Mouse (Mus musculus) kidney, postnatal 25 days (tissue): ENCODE measurements at regions not wholly inside any gene's neighbourhood (a gene's known extent, or its start where the extent isn't known, plus 50 kb on each side); places are given as distances from the start of the nearest gene placed in this dataset.

Experiments
- DNase-seq, 2 experiments: peaks; one replicate each; pipeline ENCODE4 v3.0.0; 2021; ENCODE audit warnings: mixed read lengths in 2 of 2

DNA sequence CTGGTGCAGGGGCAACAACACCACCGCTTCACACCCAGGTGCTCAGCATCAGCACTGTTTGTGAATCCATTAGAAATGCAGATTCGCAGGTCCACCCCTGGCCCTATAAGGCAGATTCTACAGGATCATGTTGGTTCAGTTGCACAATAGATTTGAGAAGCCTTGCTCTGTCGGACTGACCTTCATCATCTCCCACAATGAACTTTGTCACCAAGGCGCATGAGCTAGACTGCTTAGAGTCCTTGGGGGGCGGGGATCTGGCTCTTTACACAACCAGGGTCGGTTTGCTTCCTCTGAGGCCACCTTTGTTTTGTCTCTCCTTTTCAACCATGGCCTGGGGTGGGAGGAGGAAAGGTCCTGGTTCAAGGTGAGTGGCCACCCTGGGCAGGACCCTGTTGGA lies 209.7 kb downstream of the Igsf11 start:
- DNase-seq, result no peak

DNA sequence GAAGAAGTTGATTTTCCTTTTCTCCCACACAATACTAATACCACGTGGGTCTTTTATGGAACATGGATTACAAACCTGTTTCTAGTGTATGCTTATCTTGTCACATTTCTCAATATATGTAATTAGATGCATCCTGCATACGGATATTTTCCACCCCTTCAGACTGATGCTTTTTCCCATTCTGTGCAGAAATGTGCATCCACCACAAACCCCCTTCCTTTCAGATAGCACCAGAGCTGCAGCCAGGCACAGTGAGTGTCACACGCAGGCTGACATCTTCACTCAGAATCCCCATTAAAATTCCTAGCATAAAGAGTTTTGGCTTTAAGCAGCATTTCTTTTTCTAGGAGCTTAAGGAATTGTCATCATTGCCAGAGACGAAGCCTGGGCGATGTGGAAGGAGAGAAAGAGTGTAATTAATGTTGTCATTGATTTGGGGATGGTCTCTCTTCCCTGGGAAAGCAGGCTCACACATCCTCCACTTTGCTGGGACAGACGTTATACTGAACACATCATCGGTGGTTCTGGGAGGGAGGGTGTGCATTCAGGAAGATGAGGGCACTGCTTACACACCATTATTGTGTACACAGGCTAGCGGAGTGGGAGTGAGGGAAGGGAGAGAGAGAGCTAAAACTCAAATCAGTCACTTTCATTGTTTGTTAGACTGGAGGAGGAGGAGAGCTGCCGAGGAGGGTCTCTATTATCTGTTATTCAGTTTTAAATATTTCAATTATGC lies 211.1 kb downstream of the Igsf11 start:
- DNase-seq, result no peak

DNA sequence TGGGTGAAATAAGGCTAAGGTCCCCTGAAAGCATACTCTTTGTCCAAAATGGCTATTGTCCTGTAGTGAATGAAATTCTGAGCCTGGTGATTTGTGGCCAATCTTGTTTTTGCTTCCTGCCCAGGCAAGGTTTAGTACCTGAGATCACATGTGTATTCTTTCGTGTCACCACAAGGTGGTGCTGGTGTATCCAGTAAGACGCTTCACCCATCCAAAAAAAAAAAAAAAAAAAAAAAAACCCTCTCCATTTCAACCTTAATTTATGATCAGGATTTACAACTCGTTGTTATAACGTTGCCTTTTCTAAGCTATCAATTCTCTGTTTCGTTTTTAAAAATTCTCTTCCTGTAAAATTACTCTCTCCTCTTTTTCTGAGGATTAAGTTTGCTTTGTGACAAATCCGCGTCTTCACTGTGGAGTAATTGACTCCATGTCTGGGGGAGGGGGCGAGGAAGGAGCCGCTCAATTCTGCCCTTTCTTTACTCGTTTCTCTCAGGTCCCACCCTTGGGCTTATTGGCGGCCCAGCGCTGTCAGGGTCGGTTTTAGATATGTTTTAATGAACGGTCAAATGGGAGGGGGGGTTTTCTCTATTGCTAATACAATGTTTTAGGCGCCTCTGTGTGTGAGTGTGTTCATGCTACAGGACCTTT lies 217.0 kb downstream of the Igsf11 start:
- DNase-seq, result peak; percentile 48 to 67

DNA sequence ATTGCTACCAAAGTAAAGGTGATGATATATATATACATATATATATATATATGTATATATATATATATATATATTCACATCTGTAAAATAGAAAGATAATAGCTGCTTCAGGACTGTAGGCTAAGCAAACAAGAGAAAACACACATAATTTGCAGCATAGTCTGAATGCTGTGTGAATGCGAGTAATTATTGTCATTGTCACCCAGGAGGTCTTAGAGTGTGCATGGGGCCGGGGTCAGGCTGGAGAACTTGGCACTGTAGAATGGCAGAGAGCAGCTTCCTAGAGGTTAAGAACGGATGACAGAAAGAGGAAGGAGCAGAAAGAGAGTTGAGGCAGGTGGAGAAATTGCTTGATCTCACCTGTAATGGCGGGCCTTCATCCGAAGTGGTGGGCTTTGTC lies 217.6 kb downstream of the Igsf11 start:
- DNase-seq, result no peak

DNA sequence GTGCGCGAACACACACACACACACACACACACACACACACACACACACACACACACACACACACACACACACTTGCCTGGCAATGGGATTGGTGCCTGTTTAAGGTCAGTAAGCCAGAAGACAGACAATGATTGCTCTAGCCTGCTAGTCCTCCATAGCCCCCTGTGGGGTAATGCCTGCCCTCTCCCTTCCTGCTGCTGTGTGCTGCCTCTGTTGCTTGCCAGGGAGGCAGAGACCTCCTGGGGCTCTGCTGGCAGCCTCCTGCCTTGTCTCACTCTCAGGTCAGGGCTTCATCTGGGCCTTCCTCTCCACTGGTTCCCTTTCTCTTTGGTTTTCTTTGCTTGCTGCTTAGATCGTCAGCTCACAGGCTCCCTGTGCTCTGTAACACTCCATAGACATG lies 225.6 kb downstream of the Igsf11 start:
- DNase-seq, result no peak

DNA sequence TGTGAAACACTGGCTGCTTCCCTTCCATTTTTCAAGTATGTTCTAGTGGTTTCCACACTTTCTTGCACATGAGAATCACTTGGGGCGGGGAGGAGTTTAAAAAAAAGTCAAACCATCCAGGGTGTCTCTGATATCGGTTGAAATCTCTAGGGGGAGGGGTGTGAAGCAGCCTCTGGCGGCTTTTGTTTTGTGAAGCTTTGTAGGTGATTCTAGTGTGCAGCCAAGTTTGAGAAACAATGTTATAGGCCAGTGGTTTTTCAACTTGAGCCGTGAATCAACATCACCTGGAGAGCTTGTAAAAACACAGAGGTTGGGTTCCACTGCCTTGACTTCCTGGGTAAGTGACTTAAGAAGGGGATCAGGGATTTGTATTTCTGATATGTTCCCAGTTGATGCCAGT lies 227.3 kb downstream of the Igsf11 start:
- no peak for DNase-seq

DNA sequence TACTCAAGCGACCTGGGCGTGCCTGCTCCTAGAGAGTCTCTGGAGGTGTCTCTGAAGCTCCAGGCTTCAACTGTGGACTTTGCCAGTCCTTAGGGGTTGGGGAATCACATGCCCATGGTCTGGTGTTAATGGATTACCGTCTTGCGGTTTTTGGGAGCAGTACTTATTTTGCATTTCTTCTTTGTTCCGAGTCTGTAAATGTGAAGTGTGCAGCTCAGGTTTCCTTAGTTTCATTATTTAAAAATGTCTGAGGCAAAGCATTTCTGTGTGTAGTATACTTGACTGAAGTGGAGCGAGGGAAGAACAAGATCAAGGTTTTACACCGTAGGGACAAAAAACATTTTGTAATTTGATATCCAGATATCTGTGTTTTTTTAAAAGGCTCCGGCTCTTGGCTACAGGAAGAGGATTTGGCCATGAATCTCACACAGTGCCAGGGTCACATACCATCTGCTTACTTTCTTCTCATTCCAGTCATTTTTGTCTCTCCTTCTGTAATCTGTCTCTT lies 231.0 kb downstream of the Igsf11 start:
- DNase-seq, result no peak

DNA sequence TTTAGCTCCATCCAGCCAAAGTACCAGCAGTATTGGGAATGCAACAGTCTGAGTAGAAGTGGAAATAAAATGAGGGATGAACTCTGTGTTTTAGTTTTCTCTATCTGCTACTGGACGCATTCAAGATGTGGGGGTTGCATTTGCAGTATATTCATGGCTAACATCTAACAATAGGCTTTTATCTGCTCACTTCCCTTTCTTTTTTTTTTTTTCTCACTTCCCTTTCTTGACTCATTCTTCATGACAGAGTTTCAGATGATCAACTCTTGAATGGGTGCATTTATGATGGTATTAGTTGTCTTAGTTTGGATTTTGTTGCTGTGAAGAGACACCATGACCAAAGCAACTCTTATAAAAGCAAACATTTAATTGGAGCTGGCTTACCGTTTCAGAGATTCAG lies 240.0 kb downstream of the Igsf11 start:
- no peak for DNase-seq

DNA sequence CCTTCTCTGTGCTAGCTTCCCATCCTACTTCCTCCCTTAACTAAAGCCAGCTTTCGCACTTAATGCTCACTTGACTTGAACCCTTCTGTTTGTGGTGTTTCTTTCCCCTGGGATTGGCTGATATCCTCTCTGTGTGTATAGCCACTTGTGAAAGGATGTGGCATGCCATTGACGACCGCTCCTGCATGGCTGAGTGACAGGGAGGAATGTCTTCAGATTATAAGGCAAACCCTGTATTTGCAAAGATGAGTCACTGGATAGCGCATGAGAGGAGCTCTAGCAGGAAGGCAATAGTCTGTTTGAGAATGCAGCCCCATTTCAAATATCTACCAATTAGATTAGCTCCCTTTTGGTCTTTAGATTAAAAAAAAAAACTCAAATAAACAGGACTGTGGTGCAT lies 243.3 kb downstream of the Igsf11 start:
- DNase-seq, result no peak

DNA sequence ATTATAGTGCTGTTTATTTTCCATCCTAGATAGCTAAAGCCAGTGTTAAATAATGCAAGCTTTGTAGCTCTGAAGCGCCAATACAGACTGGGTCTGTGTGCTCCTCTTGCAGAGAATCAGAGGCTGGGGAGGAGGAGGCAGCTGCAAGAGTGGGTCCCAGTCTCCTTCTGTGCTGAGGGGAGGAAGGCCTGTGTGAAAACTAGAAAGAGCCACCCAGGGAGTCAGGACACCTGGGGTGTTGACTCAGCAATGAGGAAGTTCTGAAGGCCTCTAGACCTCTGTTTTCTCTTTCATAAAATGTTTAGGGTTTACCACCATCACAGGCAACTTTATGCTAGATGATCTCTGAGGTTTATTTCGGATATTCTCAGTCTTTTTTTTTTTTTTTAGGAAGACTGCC lies 254.7 kb downstream of the Igsf11 start:
- no peak for DNase-seq

DNA sequence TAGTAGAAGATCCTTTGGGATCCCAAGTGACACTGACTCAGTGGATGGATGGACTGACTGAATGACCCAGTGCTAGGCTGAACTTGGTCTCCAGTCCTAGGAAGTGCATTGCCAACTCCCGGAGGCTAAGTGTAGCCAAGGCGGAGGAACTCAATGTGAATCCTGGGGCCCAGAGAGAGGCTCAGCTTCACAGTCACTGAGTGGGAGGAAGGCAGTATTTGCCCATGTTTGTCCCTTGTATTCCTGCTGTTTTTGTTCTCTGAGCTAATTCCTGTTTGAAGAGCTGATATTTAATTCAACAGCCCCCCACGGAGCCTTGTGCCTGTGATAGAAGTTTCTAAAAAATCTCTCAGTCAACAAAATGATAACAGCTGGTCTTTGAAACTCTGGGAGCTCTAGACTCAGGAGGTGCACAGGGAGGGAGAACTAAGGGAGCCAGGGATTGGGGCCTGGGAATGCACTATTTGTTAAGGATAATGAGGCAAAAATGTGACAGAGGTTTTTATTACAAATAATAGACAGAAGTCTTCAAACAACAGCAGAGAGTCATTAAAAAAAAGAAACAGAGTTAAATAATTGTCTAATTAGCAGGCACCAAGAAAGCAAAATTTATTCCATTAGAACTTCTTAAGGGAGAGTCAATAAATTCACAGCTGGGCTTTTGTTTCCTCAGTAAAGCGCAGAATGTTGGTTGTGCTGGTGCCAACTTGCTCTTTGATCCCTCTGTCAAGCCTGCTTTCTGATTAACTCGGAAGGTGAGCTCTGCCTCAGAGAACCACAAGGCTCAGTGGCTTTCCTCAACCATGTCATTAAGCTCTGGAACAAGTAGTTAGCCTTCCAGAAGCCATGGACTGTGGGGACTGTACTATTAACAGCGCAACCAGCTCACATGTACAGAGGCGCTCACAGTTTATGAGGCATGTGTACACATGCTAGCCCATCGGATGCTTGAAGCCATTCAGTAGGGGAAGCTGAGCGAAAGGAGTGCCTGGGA lies 259.2 kb downstream of the Igsf11 start:
- DNase-seq, result peak; percentile 53 to 65

DNA sequence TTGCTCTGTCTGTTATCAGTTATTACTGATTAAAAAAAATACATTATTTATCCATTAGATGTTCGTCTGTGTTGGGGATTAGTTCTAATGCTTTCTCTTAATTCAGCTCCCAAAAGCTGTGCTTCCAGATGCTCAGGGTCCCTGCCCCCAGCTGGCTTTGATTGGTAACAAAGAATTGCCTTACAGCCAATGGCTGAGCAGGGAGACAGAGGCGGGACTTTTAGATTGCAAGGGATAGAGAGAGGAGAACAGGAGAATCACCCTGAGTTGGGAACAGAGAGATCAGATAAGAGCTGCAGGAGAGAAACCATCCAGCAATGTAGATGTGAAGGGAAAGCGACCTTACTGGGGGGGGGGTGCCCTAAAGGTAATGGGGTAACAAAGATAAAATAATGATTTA lies 266.4 kb downstream of the Igsf11 start:
- DNase-seq, result no peak

DNA sequence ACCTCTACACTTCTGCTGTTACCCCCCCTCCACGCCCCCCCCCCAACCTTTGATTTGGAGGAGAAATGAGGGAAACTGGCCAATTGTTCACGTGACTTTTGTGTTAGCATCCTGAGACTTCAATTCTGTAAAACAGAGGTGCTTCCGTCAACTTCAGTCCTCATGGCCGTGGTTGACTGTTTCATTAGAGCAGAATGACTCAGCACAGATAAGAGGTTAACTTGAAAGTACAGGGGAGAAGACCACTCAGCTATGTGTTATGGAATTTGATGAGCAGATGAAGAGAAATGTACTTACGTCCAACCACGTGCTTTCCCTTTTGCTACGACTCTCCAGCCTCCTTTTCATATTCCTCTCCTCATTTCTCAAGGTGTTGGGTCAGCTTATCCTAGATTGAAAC lies 267.3 kb downstream of the Igsf11 start:
- DNase-seq, result no peak

DNA sequence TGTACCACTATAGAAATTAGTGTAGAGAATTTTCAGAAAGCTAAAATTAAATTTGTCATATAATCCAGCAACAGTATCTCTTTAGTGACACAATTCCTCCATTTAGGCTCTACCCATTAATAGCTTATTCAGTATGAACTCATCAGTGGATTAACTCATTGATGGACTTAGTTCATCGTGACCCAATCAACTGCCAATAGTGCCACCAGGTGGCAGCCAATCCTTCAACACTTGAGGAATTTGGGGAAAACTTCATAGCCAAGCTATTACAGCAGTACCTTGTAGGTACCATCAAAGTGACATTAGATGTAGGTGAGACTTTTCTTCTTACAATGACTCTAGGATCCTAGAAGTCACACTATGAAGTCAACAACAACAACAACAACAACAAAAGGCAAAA lies 270.2 kb downstream of the Igsf11 start:
- no peak for DNase-seq

DNA sequence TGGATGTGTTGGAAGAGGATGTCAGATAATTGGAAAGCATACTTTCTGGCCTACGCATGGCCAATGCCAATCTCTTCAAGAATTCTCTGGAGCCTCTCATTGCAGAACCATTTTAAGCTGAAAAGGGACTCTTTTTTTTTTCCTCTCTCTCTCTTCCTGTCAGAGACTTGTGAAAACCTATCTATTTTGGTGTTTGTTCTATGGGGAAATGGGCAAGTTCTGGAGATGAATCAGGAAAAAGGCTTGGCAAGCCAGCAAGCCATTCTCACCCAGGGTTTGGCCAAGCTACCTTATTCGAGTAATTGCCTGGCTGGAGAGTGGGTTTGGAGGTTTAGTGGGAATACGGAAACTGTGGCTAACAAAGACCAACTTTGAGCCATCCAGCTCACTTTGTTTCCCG lies 299.4 kb downstream of the Igsf11 start:
- no peak for DNase-seq

DNA sequence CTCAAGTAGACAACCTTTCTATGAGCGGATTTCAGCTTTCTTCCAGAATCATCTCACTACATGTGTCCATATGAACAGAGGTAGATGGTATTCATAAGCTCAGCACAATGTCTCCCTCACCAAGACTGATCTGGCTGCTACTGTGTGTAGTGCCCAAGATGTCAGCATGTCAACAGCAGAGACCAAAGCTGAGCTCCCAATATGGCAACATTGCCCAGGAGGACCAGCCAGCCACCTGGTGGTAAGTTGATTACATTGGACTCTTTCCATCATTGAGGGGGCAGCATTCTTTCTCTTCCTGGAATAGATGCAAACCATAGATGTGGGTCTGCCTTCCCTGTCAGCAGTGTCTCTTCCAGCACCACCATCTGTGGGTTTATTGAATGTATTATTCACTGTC lies 303.0 kb downstream of the Igsf11 start:
- no peak for DNase-seq

DNA sequence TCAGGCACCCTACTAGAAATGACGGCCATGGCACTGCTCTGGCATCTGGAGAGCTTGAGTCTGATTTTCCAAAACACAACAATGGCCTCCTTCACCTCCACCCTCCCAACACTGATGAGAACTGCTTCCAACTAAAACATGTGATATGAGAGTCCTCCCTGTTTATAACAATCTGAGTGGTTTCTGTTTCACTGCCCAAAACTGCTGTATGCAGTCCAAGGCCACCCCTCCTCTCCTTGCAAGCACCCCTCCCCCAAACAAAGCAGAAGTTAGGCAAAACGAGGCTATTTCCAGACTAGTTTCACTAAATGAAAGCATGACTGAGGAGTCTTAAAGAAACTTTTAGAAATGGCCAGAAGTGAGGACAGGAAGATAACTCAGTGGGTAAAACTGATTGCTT lies 304.4 kb downstream of the Igsf11 start:
- DNase-seq, result no peak

DNA sequence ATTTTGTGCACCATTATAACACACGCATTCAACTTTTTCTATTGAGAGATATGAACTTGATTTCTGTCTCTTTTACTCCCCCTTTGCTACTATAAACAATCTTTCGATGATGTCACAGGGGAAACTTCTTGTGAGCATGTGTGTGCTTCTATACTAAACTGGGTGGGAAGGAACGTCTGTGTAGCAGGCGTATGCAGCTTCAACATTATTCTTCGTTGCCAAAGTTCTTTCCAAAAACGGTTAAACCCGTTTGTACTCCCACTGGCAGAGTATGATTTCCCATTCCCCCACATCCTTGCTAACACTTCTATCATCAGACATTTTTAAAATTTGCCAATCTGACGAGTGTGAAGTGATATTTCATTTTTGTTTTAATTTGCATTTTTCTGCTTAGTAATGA lies 331.1 kb downstream of the Igsf11 start:
- DNase-seq, result no peak

DNA sequence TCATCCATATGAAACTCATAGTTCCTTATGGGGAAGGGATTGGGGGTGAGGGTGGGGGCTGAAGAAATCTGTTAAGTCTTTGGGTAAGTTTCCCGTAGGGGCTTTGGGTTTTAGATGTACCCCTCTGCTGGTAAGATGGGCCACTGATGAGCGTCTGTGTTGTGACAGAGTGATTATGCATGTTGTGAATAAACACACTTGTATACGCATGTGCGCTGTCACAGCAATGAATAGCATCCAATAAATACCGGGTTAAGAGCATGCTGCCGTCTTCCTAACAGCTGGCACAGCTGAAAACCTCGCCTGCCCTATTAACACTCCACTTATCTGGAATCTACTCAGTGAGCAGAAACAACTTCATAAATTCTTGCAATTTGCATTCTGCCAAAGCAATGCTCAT lies 337.0 kb downstream of the Igsf11 start:
- DNase-seq, result no peak

DNA sequence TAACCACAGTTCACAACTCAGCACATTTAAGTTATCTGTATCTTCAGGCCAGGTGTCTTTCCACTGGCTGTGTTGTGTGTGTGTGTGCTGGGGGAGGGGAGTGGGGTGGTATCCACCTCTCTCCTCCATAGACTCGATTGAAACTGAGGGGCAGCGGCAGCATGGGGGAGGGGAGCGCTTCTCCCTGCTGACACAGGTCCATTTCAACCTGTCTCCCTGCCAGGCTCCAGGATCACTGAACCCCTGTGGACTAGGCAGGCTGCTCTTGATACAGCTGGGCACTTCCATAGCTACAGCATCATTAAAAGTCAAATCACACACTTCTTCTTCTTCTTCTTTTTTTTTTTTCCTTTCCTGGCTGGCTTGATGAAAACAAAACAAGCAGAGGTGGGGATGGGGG lies 338.0 kb downstream of the Igsf11 start:
- no peak for DNase-seq

DNA sequence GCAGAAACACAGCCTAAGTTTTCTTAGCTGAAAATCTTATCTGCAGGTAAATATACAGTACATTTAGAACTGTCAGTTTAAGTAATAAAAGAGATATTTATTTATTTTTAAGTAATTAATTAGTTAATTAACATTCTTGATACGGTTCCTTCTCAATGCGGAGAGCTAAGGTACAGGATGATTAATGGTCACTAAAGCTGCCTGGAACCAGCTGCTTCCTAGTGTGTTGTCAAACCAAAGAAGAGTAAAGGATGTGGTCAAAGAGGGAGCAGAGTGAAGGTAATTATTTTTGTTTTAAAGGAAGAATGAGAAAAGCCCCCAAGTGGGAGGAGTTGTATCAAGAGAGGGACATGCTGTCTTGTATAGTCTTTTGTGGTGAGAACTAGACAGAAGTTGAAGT lies 341.8 kb downstream of the Igsf11 start:
- no peak for DNase-seq

DNA sequence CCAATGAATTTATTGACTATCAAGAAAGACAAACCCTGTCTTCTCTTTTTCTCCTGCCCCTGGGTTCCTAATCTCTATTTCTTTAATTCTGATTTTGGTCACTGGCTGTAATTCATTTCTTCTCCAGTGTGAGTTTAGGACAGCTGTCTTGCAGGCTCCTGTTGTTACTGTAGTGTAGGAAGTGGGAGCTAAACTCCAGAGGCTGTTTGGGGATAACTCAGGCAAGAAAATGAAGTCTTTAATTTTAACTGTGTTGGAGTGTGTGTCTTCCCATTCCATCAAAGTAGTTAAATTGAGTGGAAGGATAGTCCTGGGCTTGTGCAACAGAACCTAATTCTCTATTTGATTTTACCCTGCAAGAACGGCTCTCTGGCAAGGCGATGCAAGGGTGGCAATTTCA lies 381.0 kb downstream of the Igsf11 start:
- no peak for DNase-seq

DNA sequence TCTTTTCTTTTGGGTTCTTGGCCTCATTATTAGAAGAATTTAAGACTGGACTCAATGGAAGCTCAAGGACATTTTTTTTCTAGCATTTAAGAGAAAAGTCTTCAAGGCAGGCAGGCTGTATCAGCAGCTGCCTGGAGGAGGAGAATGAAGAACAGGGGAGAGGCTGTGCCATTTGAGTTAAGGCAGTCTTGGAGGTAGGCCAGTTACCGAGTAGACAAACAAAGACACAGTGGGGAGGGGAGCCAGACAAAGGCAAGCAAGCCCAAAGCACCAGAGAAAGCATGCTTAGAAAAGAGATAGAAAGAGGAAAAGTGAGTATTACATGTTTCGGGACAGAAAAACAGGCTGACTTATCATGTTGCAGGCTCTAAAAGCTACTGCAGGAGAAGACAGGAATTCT lies 392.0 kb downstream of the Igsf11 start:
- DNase-seq, result no peak
